Mouse (Mus musculus) kidney, postnatal 10 days (tissue): Measurements from ENCODE around the gene Mertk.

Experiments used
- DNase-seq: peaks from one replicate; pipeline ENCODE4 v3.0.0; 2021; ENCODE audit warnings: mixed read lengths

Gene Mertk

GRCm38 (mm10) chr2:128832611-128833010, 133.9 kb downstream of the Mertk start:
- no peak for DNase-seq

GRCm38 (mm10) chr2:128833035-128833434, 134.3 kb downstream of the Mertk start:
- no peak for DNase-seq

- DNase-seq, result no peak
These were observed 134.7 kb downstream of the Mertk start for GRCm38 (mm10) chr2:128833435-128833834.

- DNase-seq, result no peak
These were observed 138.8 kb downstream of the Mertk start for GRCm38 (mm10) chr2:128837531-128837930.

- DNase-seq, result no peak
These were observed 139.9 kb downstream of the Mertk start for GRCm38 (mm10) chr2:128838611-128839010.

- no peak for DNase-seq
These were observed 140.7 kb downstream of the Mertk start for GRCm38 (mm10) chr2:128839501-128839900.

GRCm38 (mm10) chr2:128842437-128842836, 143.7 kb downstream of the Mertk start:
- DNase-seq, result no peak

GRCm38 (mm10) chr2:128850036-128850435, 151.3 kb downstream of the Mertk start:
- DNase-seq, result no peak
